Mouse (Mus musculus): Measurements from ENCODE around the gene Arl1. TPM values are rescaled to one million over a fixed set of nuclear protein-coding genes. Genes with fewer than 3 reads are reported as not detected.

Gene Arl1
- polyA plus RNA-seq, 1 experiment from 2014 or later = 183 TPM

DNA sequence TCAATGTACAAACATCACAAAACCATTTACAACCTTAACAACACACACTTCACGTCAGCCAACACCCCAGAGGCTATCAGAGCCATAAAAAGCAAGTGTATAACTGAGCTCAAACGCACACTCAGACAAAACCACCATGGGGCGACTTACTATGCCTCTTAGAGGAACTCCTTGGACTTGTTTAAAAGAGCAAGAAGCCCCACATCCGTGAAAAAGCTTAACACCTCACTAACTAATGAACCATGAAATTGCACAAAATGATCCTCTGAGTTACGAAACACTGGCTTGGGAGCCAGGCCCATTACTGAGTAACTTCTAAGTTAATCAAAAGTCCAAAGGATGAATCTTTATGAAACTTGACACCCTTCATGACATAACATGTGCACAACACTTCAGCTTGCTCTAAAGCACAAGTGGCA, 53.9 kb downstream of the Arl1 start:
- H3K4me1 ChIP-seq (replicated peaks; ENCODE audit: control insufficient read depth, insufficient read depth) = no peaks in the 10 kb centered on the region
- H3K27ac ChIP-seq (replicated peaks) = no peak overlapping the region
- H3K9ac ChIP-seq (ENCODE audit: low read length) = no peak overlapping the region
- no peak overlapping the region for H3K4me3 ChIP-seq (ENCODE audit: low read depth, low read length)
- no peaks in the 10 kb centered on the region; the same call in none of the 2 replicates for H3K36me3 ChIP-seq (ENCODE audit: control insufficient read depth, insufficient read depth, low read length)
- DNase-seq (ENCODE audit: low spot score) = no peak
- WGBS = 79% methylated on average over 5 of the region's 5 CpGs
- no peak for TF ChIP-seq EP300 (optimal IDR thresholded peaks at IDR 0.05)
- TF ChIP-seq CTCF (IDR thresholded peaks at IDR 0.05; ENCODE audit: low read depth) = no peak
- no peak overlapping the region for H3K4me2 ChIP-seq (replicated peaks; ENCODE audit: low read depth)
- no peaks in the 10 kb centered on the region for H3K9me3 ChIP-seq (ENCODE audit: control insufficient read depth, low read length)
- H3K27me3 ChIP-seq (ENCODE audit: control insufficient read depth, insufficient read depth, low read length) = no peaks in the 10 kb centered on the region
- no peak for ATAC-seq (ENCODE audit: low FRiP score, low TSS enrichment)

DNA sequence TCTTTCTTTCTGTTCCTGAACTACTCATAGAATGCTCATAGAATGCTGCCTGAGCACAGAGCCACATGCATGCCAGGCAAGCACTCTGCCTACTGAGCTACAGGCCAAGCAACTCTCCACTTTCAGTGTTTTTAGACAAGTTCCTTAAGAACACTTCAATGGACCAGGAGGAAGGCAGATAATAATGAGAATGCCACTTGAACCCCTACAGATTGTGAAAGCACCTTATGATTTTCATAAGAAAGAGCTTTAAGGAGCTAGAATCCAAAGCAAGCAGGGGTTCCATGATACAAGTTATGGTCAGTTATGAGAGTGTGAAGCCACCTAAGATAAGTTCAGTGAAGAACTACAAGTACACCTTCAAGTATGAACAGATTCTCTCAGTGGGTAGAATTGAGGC, 63.0 kb downstream of the Arl1 start:
- H3K27me3 ChIP-seq (ENCODE audit: control insufficient read depth, insufficient read depth, low read length) = no peaks in the 10 kb centered on the region
- H3K4me2 ChIP-seq (replicated peaks; ENCODE audit: low read depth) = no peak overlapping the region
- TF ChIP-seq EP300 (optimal IDR thresholded peaks at IDR 0.05) (no peak), CTCF (IDR thresholded peaks at IDR 0.05; ENCODE audit: low read depth) (no peak)
- no peaks in the 10 kb centered on the region for H3K9me3 ChIP-seq (ENCODE audit: control insufficient read depth, low read length)
- no peak overlapping the region for H3K4me3 ChIP-seq (ENCODE audit: low read depth, low read length)
- H3K4me1 ChIP-seq (replicated peaks; ENCODE audit: control insufficient read depth, insufficient read depth) = no peaks in the 10 kb centered on the region
- no peak for ATAC-seq (ENCODE audit: low FRiP score, low TSS enrichment)
- no peak overlapping the region for H3K27ac ChIP-seq (replicated peaks)
- DNase-seq (ENCODE audit: low spot score) = no peak
- H3K36me3 ChIP-seq (ENCODE audit: control insufficient read depth, insufficient read depth, low read length) = peaks cover 5% of the 10 kb centered on the region; the same call in 1 of the 2 replicates
- no peak overlapping the region for H3K9ac ChIP-seq (ENCODE audit: low read length)

Other genes with a start within 250 kb of the Arl1 start
- gene Chpt1, start 226.8 kb upstream of the Arl1 start, polyA plus RNA-seq (2015; fragmentation: Nextera tagmentation; extraction: Ambion mirVana) = 91.8 and 97.6 TPM in 2 replicates
- gene Mybpc1, start 125.7 kb upstream of the Arl1 start, polyA plus RNA-seq (2015; fragmentation: Nextera tagmentation; extraction: Ambion mirVana) = 0.57 and 0.69 TPM in 2 replicates
- 0.62 and 1.4 TPM in 2 replicates for gene Spic, start 45.8 kb upstream of the Arl1 start, polyA plus RNA-seq (2015; fragmentation: Nextera tagmentation; extraction: Ambion mirVana)
- 4.7 and 5.0 TPM in 2 replicates for gene Utp20, start 95.9 kb downstream of the Arl1 start, polyA plus RNA-seq (2015; fragmentation: Nextera tagmentation; extraction: Ambion mirVana)
- gene Slc5a8, start 155.1 kb downstream of the Arl1 start, polyA plus RNA-seq (2015; fragmentation: Nextera tagmentation; extraction: Ambion mirVana) = 0.07 and 0.23 TPM in 2 replicates